Mouse (Mus musculus) Muller cell, postnatal 12 days (primary cell): ENCODE results near the gene 1700069L16Rik.

Source experiments
- DNase-seq: peaks from one replicate; pipeline ENCODE4 v3.0.0-alpha.2; 2015; ENCODE audit errors: inconsistent ontology term

1700069L16Rik gene

DNA sequence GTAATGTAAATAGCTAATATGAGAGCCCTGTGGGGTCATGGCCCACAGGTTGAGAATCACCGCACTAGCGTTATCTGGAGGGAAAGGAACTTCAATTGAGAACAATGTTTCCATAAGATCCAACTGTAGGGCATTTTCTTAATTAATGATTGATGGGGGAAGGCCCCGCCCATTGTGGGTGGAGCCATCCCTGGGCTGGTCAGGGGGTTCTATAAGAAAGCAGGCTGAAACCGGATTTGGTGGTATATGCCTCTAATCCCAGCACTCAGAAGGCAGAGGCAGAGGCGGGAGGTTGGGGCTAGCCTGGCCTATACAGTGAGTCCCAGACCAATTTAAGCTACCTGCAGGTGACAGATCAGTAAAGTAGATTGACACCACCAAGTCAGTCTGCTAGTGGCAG is 9.8 kb upstream of the 1700069L16Rik start:
- DNase-seq: no peak

DNA sequence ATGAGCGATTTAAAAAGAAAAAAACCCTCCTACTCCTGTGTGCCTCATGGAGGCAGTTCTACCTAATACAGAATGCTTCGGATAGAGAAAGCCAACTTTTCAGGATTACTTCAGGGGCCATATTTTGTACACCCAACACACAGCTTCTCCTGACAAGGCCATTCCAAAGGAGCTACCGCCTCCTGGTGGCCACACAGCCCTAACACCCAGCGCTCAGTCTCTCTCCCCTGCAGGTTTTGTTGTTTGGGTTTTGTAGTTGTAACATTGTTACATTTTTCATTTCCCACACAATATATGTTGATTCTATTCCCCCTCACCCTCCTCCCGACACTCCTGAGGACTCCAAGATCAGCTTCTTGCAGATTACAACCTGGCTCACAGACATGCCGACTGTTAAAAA is 7.6 kb upstream of the 1700069L16Rik start:
- peak; percentile 16 for DNase-seq

- no peak for DNase-seq
Measured at GRCm38 (mm10) chr5:113731174-113731573, 6.6 kb upstream of the 1700069L16Rik start.

- no peak for DNase-seq
Measured at GRCm38 (mm10) chr5:113730641-113731121, 6.1 kb upstream of the 1700069L16Rik start.

DNA sequence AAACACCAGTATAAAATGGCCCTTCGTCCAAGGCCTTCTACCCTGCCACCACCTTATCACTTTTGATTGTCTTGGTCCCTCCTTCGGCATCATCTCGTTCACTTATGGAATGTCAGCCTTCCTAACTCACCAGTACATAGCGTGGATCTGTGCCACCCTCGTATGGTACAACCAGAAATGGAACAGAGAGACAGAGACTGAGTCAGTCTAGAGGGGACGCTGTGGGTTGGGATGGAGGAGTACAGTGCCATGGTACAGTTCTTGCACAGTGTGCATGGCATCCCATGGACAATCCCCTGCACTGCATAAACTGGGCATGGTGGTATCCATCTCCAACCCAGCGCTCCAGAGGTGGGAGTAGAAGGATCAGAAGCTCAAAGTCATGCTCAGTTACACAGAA is 4.1 kb upstream of the 1700069L16Rik start:
- no peak for DNase-seq

GRCm38 (mm10) chr5:113728011-113728410 is 3.4 kb upstream of the 1700069L16Rik start:
- DNase-seq: no peak

DNA sequence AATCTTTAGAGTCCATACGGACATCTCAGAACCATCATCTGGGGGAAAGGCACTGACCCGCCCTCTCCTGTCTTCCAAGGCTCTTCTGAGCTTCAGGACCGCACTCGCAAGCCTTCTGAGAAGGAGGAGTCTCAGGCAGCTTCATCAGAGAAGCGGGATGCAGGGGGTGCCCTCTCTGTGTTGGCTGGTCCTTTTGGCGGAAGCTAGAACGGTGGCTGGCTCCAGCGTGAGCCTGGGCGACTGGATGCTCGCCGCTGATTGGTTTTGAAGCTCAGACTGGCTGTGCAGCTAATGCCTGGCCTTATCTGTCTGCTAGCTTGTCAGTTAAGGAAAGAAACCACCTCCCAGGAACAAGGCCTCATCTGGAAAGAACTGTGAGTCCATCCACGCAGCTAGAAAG is 2.7 kb upstream of the 1700069L16Rik start:
- DNase-seq: no peak

GRCm38 (mm10) chr5:113726618-113727017 is 2.0 kb upstream of the 1700069L16Rik start:
- DNase-seq: no peak

DNA sequence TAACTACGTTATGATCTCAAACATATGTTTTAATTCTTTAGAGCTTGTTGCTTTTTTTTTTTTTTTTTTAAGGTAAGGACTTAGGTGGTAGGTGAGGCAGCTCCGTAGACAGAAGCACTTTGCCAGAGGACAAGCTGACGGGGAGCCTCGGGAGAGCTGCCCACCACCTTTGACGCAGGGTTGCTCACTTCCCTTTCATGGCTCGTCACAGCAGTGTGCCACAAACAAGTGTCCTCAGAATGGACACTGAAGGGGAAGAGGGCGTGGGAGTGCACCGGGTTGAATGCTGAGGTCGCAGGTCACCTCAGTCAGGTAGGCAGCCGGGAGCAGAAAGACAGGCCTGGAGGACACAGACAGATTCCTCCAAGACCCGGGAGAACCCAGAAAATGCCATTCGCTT is 845 bp upstream of the 1700069L16Rik start:
- no peak for DNase-seq

- DNase-seq: no peak
Measured at GRCm38 (mm10) chr5:113723567-113724237, 870 bp downstream of the 1700069L16Rik start.

GRCm38 (mm10) chr5:113722224-113723013 is 2.2 kb downstream of the 1700069L16Rik start:
- no peak for DNase-seq

DNA sequence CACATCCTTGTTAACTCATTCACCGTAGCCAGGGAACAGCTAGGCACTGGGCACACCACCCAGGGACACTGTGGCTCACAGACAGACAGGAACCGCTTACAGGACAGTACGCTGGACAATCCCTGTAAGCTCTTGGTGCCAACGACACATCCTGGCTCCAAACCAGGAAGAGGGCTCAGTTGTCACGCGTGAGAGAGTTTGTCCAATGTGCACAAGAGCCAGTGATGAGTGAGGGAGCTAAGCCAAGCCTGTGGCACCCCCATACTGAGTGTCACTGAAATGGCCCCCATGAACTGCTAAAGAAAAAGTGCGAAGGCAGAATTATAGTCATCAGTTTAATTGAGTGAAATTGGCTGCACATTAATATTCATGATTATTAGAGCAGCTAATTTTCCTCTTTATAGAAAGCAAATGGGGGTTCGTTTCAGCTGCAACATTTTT is 5.3 kb downstream of the 1700069L16Rik start:
- DNase-seq: peak; percentile 41

DNA sequence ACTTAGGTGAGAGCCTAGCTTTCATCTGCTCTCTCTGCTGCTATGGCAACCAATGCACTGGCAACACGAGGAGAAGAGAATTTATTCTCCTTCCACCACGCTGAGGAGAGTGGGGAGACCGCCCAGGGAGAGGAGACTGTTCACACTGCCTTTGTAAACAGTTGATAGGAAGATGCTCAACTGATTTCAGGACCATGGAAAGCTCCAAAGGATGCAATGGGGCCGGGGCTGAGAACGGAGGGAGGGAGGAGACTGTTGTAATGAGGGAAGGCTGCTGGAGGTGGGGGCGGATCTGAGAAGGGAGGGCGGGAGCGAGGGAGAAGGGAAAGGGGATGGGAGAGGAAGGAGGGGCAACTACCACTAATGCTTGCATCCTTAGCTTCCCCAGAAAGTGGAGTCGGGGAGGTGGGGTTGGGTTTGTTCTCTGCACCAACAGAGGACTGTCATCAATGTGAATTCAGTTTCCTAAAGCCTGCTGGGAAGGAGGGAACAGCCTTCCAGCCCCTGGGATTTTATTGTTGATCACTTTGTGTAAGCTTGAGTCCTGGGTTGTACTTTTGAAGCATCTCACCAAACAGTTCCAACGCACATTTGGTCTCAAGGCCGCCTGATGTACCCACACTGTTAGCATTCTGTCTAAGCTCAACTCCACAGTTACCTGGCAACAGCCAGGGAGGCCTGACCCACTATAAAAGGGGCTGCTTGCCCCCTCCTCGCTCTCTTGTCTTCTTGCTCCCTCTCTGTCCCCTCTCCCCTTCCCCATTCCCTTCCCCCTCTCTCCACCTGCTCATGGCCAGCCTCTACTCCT is 7.8 kb downstream of the 1700069L16Rik start:
- DNase-seq: peak; percentile 63

GRCm38 (mm10) chr5:113712861-113713260 is 11.7 kb downstream of the 1700069L16Rik start:
- no peak for DNase-seq

- no peak for DNase-seq
Measured at GRCm38 (mm10) chr5:113703803-113704585, 20.6 kb downstream of the 1700069L16Rik start.

- no peak for DNase-seq
Measured at GRCm38 (mm10) chr5:113700388-113701023, 24.1 kb downstream of the 1700069L16Rik start.

DNA sequence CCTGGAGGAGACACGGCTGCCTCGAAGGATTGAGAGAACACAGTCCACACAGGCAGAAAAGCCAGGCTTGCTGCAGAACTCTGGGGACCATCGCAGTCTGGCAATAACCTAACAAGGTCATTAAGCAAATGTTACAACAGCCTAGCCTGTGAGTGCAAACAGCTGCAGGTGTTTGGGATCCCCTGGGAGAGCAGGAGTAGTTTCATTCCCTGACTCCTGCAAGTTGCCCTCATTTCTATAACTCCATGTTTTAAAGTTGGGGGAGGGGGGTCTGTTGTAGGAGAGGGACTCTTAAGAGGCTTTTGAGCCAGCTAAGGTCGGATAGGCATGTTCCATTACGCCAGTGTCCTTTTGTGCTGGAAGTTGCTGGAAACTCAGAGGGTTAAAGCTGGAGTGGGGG is 30.2 kb downstream of the 1700069L16Rik start:
- DNase-seq: no peak

DNA sequence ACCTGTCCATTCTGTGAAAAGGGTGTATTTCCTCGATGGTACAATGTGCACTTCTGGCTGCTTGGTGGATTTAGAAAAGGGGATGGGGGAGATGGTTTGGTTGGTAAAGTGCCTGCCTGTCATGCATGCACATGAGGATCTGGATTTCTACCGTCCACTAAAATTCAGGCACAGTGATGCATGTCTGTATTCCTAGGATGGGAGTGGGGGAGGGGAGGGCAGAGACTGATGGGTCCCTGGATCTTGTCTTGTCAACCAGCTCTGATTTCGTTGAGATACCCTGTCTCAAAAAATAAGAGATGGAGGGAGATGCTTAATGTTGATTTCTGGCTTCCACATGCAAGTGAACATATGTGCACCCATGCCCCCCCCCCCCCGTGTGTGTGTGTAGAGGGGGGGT is 30.6 kb downstream of the 1700069L16Rik start:
- no peak for DNase-seq

DNA sequence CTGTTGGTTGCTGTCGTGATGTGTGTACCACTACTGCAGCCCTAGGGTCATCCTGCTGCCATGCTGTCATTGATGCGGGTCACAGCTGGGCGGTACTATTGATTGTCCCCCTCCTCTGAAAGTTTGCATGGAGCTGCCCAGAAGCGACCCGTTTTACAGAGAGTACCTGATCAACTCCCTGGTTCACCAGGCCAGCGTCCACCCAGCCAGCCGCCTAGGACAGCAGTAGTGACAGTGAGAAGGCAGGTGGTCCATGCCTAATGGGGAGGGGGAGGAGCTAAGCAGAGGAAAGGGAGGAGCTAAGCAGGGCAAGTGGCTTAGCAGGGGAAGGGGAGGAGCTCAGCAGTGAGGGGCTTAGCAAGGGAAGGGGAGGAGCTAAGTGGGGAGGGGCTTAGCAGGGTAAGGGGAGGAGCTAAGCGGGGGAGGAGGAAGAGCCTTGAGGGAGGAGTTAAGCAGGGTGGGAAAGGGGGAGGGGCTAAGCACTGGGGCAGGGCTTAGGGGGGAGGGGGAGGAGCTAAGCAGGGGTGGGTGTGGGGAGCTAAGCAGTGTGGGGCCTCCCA is 31.3 kb downstream of the 1700069L16Rik start:
- DNase-seq: no peak

- DNase-seq: no peak
Measured at GRCm38 (mm10) chr5:113690866-113691265, 33.7 kb downstream of the 1700069L16Rik start.
